Mouse (Mus musculus) stomach, postnatal 0 days (tissue): ENCODE results near the gene Fcho2.

Experiments used
- CTCF ChIP-seq: IDR thresholded peaks from 2 replicates; pipeline ENCODE4 v1.5.1; 2016; ENCODE audit warnings: antibody characterized with exemption, low read depth, mild to moderate bottlenecking, moderate library complexity
- EP300 ChIP-seq: optimal IDR thresholded peaks from 2 replicates; pipeline ENCODE3; 2016; ENCODE audit warnings: antibody characterized with exemption

DNA sequence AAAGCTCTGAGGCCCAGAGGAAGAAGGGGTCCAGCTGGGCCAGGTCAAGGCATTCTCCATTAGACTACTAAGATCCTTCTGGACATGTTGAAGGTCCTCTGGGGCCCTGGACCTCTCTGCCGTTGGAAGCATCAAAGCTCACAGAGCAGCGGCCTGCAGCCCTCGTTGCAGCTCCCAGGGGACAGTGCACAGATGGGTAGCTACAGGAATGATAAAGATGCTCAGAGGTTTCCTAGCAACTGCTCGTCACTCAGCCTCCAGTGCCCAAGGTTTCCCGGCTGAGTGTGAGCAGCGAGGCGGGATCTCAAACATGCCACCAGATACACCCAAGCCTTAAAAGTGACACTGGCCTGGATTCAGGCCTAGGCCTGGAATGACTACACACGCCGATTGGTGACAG lies 127.3 kb downstream of the Fcho2 start:
- TF ChIP-seq CTCF = no peak
- TF ChIP-seq EP300 = no peak
